Mouse (Mus musculus) kidney, postnatal 4 days (tissue): Measurements from ENCODE around the gene Bach1.

ENCODE experiments used
- DNase-seq, 2 experiments: peaks; one replicate each; pipeline ENCODE4 v3.0.0; 2021; ENCODE audit warnings: mixed read lengths in 2 of 2

The Bach1 gene

DNA sequence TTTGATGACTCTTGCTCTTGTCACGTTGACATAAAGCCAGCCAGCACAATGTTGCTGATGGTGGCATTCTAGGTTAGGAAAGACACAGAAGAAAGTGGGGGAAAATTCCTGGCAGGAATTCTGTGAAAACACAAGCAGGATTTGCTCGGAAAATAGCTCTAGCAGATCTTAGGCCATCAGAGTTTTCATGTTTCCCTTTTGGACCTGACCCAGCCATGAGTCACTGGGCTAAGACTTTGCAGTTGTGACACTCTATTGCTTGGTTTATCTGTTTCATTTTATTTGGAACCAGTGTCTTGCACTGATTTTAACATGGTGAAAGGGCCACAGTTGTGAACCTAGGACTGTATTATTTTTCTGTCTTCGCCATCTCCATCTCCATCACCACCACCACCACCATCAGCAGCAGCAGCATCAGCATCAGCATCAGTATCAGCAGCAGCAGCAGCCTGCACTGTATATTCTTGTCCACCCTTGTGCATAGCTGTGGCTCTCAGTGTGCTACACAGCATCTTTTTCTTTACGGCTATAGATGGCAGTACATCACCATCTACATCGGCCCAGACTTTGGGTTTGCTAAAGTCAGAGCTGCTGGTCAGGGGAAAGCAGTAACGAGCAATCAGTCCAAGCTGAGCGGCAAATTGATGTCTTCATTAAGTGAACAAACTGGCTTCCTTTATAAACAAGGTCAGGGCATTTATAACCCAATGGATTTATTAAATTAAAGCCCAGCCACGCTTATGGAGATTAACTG is 46.6 kb downstream of the Bach1 start:
- no peak for DNase-seq

DNA sequence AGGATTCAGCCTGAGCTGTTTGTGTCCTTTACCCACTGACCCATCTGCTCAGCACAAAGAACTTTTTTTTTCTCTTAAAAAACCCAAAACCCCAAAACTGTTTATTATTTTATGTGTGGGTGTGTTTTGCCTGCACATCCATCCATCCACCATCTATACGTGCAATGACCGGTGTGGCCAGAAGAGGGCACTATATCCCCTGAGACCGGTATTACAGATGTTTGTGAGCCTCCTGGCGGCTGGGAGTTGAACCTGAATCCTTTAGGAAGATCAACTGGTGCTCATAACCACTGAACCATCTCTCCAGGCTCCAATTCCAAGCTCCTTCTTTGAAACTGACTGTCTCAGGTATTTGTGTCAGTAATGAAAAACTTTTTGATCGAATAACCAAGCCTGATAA is 48.0 kb downstream of the Bach1 start:
- DNase-seq, result peak; percentile 89 to 90

- DNase-seq, result no peak
Observed at GRCm38 (mm10) chr16:87751243-87751642, 52.5 kb downstream of the Bach1 start.

GRCm38 (mm10) chr16:87752482-87752881 is 53.7 kb downstream of the Bach1 start:
- DNase-seq, result peak; percentile 63 to 72

- DNase-seq, result peak; percentile 53 to 57
Observed at GRCm38 (mm10) chr16:87754858-87755257, 56.1 kb downstream of the Bach1 start.

DNA sequence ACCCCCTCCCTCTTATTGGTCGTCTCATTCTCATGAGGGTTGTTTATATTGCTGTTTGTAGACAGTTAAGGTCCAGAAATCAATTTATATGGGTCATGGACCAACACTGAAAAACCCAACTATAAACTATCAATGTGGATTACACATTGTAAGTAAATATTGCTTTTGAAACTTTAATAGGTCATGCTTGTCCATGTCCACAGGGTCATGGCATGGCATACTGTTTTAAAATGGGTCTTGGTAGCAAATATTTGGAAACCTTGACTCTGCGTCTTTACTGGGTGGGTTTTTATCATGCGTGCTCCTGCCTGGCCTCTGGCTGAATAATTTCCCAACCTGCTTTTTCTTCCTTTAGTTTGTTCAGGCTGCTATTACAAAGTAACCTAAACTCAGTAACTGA is 57.2 kb downstream of the Bach1 start:
- DNase-seq, result no peak

DNA sequence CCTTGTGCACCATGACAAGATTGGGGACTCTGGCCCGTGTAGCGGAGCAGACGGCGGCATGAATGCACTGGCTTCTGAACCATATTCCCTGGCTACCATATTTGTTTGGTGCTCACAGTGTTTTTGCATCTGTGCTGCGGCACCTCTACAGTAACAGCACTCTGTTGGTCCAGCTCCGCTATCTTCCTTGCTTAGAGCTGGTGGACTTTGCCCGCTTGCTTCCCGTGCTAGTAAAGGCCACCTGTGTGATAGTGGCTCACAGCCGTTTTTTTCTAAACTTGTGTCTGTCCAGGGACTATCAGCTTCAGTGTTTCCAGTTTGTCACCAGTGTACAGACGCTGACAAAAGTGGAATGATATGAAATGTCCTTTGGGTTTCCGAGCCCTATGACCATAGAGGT is 59.3 kb downstream of the Bach1 start:
- DNase-seq, result no peak

DNA sequence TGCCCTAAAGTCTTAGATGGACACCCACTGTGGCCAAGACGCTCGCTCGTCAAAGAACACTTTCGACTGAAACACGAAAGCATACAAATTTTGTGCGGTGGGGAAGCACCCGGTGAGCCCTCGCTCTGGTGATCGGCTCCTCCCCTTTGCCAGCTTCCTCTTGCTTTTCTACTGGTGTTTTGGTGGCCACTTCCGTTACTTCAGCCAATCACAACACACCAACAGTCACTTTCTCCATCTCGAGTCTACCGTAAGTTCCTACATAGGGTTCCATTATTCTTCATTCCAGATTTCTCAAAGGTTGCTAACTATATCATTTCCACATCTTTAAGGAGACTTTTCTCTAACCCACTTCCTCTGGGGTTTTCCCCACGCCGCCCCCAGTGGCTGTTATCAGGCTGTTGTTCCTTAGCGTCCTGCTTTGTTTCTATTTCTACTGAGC is 65.9 kb downstream of the Bach1 start:
- no peak for DNase-seq

DNA sequence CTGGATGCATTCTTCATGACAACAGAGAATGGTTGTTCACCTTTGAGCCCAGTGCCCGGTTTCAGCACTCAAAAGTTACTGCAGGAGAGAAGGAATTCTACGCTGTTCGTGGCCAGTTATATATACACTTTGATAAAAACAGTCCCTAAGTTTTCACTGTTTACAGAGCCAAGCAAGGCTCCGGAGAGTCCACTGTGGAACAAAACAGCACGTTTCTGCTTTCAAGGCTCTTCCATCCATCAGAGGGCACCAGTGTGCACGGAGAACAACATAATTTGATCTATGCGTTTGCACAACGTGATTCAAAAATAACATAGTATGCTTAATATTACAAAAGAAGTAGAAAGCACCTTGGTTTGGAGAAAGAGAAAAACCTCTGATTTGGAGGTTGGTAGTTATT is 67.2 kb downstream of the Bach1 start:
- DNase-seq, result peak; percentile 55 to 56

DNA sequence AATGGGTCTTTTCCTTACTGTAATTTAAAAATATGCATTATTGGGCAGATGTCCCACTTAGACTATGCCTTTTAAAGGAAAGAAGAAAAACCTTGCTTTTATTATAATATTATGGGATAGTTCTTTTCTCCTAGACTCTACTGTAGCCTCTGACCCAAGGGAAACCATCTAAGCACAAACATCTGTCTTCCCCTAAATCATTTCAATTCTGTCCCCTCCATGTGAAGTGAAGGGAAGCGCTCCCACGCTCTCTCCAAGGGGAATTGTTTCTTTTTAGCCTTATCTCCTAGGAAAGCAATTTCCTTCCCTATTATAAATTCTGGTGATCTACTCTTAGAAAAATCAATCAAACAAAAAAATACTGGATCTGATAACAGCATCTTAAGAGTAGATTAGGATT is 71.8 kb downstream of the Bach1 start:
- DNase-seq, result no peak

DNA sequence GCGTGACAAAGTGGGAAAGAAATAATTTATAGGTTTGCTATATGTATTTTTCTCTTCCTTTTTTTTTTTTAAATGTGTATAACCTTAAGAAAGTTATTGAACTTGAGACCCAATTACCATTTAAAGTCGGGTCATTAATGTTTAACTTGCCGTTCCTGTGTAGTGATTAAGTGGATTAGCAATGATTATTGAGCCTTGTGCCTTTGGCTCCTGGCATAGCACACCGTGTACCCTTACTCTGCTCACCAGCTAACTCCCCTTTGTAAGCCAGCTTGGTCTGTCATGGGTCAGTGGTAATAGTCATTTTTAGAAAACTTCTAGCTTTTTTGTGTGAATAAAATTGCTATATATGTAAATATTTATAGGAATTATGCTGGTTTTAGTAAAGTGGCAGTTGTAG is 73.2 kb downstream of the Bach1 start:
- no peak for DNase-seq

DNA sequence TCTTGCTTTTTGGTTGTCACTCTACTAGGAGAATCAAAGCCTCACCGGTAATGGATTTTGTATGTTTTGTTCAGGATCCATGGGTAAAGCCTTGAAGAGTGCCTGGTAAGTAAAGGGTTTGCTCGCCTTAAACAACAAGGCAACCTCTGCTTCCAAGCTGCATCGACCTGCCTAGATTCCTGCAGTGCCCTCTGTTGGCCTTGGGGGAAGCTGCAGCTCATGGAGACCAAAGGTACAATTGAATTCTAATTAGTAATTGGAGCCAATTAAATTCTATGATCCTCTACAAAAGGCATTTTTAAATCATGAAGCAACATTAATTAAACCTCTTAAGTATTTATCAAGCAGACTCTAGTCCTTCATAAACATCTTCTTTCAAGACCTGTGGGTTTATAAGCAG is 75.7 kb downstream of the Bach1 start:
- peak; percentile 37 to 47 for DNase-seq

DNA sequence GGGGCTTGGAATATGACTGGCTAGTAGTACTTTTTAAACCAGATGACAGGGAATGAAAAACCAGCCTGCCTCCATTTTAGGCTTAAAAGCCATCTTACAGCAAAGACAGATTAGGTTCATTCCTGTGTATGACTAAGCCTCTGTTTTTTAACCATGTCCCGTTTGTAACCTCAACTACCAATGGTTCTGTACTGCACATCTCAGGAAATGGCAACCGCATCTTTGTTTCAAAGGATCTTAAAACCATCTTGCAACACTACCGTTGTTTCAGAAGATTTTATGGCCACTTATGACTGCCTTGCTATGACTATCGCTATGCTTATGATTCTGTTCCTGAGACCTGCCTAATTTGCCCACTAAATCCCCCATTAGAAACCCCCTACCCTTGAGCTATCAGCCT is 78.6 kb downstream of the Bach1 start:
- no peak for DNase-seq

DNA sequence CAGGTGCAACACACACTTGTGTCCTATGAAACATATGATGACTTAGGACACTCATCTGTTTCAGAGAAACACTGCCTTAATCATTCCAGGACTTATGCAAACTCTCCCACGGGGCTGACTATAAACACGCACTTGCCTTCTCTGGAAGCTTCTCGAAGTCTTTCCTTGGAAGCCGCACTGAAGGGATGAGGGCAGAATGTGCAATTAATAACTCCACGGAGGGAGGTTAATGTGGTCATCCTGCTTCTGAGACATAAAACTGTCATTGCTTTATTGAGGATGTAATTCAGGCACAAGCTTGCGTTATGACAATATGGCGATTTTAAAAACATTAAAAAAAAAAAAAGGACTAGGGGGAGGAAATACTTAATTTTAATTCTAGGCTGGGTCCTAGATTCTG is 82.9 kb downstream of the Bach1 start:
- DNase-seq, result peak; percentile 20 to 34
